Mouse (Mus musculus) hindbrain, embryonic 11.5 days (tissue): ENCODE measurements around the gene Ankmy1. TPM values are rescaled to one million over a fixed set of nuclear protein-coding genes. Genes with fewer than 3 reads are reported as not detected.
A peak's percentile ranks its signal among the peaks of the same experiment; 100 is the strongest.

Experiments
- microRNA counts: library from miRNA; unstranded; fragments of <30 nt; microRNA quantifications from one replicate; lab custom pipeline; 2015
- polyA plus RNA-seq: library from polyadenylated mRNA; unstranded; fragments of >200 nt; fragmentation: Nextera tagmentation; extraction: Ambion mirVana; gene quantifications from 2 replicates; pipeline ENCODE4 v1.2.1, GENCODE M21; 2014

Gene Ankmy1
- polyA plus RNA-seq, 1 experiment from 2014 or later = 0.80 TPM

MicroRNAs encoded within 50 kb of the gene (microRNA counts, 519-probe panel; counts per million panel counts)
- microRNA mmu-miR-149 (lab: Ali Mortazavi, UCI) = 5,042 counts per million, percentile 67 among the panel's probes with 10 or more counts

Other genes with a start within 250 kb of the Ankmy1 start
- 31.1 and 35.9 TPM in 2 replicates for gene Gpc1, start 71.3 kb downstream of the Ankmy1 start, polyA plus RNA-seq
- gene Dusp28, start 4.1 kb upstream of the Ankmy1 start, polyA plus RNA-seq = 7.8 and 8.5 TPM in 2 replicates
- gene Rnpepl1, start 7.9 kb upstream of the Ankmy1 start, polyA plus RNA-seq = 14.3 and 15.6 TPM in 2 replicates
- 32.3 and 40.9 TPM in 2 replicates for gene Capn10, start 31.5 kb upstream of the Ankmy1 start, polyA plus RNA-seq
- 0.43 TPM in 1 of 2 replicates, not detected in the other for gene Gpr35, start 48.0 kb upstream of the Ankmy1 start, polyA plus RNA-seq
- not detected in 2 replicates for gene Aqp12, start 103.4 kb upstream of the Ankmy1 start, polyA plus RNA-seq
- gene Kif1a, start 199.0 kb upstream of the Ankmy1 start, polyA plus RNA-seq = 72.0 and 82.8 TPM in 2 replicates
- not detected in 2 replicates for gene Agxt, start 232.3 kb upstream of the Ankmy1 start, polyA plus RNA-seq